Mouse (Mus musculus): Measurements from ENCODE around the gene Ablim1.

DNA sequence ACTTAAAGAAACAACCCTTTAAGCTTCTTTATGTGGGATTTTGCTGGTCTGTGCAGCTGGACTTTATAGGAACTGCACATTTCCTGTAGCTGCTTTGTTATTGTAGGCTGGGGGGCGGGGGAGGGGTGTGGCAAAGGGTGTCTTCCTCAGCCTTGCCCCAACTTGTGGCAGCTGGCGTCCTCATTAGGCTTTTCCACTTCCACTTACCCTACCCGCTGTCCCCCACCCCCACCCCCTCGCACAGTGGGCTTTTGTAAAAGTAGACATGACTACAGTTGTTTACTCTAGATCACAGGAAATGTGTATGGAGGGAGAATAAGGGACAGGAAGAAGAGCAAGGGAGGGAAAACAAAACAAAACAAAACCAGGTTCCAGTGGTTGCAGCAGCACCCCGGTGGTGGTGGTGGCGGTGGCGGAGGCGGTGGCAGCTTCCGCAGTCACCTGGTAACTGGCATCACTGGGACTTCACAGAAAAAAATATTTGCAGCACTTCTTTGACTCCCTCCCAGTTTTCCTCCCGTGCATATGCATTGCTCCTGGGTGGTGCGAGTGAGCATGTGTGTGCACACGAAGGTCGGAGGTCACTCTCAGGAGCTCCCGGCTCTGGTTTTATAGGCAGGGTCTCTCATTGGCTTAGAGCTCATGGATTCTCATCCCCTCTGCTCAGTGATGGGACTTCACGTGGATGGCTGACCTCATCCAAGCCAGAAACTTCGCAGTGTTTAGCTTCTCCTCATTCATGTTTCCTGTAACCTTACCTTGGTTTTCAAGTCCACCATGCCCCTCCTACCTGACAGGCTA lies 40.9 kb upstream of the Ablim1 start:
- TF ChIP-seq EP300 (IDR thresholded peaks at IDR 0.05; ENCODE audit: insufficient read depth, low read depth, low read length): 0 out of 2 replicates have a peak, but pooled peaks have one; percentile 41
- 0 out of 2 replicates have a peak, but pooled peaks have one; percentile 26 for TF ChIP-seq POLR2A (IDR thresholded peaks at IDR 0.05; ENCODE audit: insufficient read depth, low read depth, low read length)
- 0 out of 2 replicates have a peak, but pooled peaks have one; percentile 5 for TF ChIP-seq CTCF (IDR thresholded peaks at IDR 0.05)

Data from heart, adult 2 months (tissue).